Mouse (Mus musculus): ENCODE measurements at regions not wholly inside any gene's neighbourhood (a gene's known extent, or its start where the extent isn't known, plus 50 kb on each side); places are given as distances from the start of the nearest gene placed in this dataset.
A peak's percentile ranks its signal among the peaks of the same experiment; 100 is the strongest.

GRCm38 (mm10) chr6:47354515-47354914 is 98.7 kb upstream of the Cul1 start:
- DNase-seq (ENCODE audit: inconsistent age in 2 of 2, low spot score in 1 of 2): peak in 1 of 2 experiments; percentile 23

DNA sequence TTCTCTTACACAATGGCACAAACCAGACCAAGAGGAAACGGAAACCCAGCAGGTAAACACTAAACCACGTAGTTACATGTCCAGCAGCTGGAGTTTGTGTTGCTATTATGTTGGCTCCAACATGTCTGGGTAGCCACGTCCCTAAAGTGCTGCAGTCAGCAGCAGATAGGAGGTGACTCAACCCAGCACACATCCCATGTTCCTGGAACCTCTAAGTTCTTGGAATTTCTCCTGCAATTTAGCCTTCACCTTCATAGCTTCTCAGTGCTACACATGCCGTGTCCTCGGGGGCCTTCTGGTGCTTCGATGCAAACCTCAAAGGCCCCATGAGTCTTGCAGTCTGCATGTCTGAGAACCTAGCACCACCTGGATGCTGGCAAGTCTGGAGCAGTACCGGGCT is 97.7 kb upstream of the Cul1 start:
- peak; percentile 42 to 84 for DNase-seq (ENCODE audit: inconsistent age in 2 of 2, low spot score in 1 of 2)

GRCm38 (mm10) chr6:47356500-47356899 is 96.7 kb upstream of the Cul1 start:
- no peak for DNase-seq (ENCODE audit: inconsistent age in 2 of 2, low spot score in 1 of 2)

- peak; percentile 34 to 79 for DNase-seq (ENCODE audit: inconsistent age in 2 of 2, low spot score in 1 of 2)
Observed at GRCm38 (mm10) chr6:47358686-47359085, 94.5 kb upstream of the Cul1 start.

DNA sequence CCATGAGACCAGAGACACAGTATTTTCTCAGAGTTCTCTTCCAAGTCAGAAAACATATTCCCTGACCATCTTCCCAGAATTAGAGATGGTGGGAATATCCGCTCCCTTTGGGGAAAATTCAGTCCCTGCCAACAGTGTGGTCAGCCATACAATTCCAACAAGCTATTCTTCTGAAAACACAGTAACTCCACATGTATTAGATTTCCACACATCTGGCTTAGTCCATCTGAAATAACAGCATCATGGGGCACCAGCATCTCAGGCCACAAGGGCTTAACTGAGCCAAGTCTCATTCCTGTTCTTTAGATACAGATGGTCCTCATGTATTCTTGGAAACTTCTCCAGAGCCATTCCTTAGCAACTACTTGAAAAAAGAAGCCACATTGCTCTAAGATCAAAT is 89.2 kb upstream of the Cul1 start:
- no peak for DNase-seq (ENCODE audit: inconsistent age in 2 of 2, low spot score in 1 of 2)

DNA sequence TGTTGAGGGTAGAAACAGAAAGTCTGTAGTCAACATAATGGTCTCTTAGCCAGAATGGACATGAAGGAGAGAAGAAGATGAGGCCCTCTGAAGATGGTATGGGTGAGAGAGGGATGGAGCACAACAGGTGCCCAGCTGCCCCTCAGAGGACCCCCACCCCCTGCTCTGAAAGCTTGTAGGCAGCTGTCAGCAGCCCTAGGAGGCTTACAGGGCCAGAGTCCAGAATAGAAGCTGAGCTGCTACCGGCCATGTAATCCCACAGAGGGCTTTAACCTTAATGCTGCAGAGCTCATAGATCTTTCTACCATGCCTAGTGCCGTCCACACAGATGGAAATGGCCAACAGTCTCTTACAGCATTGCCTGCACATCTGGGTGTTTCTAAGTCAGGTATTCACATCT is 88.6 kb upstream of the Cul1 start:
- no peak for DNase-seq (ENCODE audit: inconsistent age in 2 of 2, low spot score in 1 of 2)

- no peak for DNase-seq (ENCODE audit: inconsistent age in 2 of 2, low spot score in 1 of 2)
Observed at GRCm38 (mm10) chr6:47365651-47366645, 87.2 kb upstream of the Cul1 start.

DNA sequence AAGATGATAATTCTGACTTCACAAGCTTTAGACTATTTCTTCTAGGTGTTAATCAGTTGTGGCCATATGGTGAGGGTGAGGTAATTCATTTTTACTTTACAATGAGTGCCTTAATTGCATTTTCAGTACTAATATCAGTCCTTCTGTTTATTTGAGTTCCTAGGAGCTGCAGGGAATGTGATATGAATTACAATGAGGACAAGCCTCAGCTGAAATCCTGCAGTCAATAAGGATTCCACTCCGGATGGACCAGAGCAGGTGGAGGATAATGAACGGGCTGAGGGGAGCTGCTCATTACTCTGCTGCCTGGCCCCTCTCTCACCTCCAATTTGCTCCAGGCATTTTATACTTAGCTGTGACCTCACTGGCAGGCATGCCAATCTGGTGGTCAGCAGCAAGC is 85.7 kb upstream of the Cul1 start:
- no peak for DNase-seq (ENCODE audit: inconsistent age in 2 of 2, low spot score in 1 of 2)

GRCm38 (mm10) chr6:47375705-47376104 is 77.5 kb upstream of the Cul1 start:
- DNase-seq (ENCODE audit: inconsistent age in 2 of 2, low spot score in 1 of 2): peak in 1 of 2 experiments; percentile 12

GRCm38 (mm10) chr6:47381451-47381850 is 71.7 kb upstream of the Cul1 start:
- no peak for DNase-seq (ENCODE audit: inconsistent age in 2 of 2, low spot score in 1 of 2)

DNA sequence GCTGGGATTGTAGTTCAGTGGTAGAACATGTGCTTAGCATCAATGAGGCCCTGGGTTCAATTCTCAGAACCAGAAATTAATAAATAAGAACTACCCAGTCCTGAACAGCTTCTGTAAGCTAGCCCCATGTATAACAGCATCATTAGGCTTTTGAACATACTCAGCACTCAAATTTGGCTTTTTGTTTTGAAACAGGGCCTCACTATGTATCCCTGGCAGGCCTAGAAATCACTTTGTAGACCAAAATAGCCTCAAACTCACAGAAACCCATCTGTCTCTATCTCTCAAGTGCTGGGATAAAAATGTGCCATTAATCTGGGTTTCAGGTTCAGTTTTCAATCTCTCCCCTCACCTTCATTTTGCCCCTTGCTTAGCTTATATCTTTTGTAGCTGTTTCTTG is 66.6 kb upstream of the Cul1 start:
- DNase-seq (ENCODE audit: inconsistent age in 2 of 2, low spot score in 1 of 2): no peak

GRCm38 (mm10) chr6:47389908-47390307 is 63.3 kb upstream of the Cul1 start:
- DNase-seq (ENCODE audit: inconsistent age in 2 of 2, low spot score in 1 of 2): no peak

GRCm38 (mm10) chr6:47390436-47391002 is 62.7 kb upstream of the Cul1 start:
- peak; percentile 48 to 71 for DNase-seq (ENCODE audit: inconsistent age in 2 of 2, low spot score in 1 of 2)

GRCm38 (mm10) chr6:47391014-47391802 is 62.0 kb upstream of the Cul1 start:
- DNase-seq (ENCODE audit: inconsistent age in 2 of 2, low spot score in 1 of 2): no peak

DNA sequence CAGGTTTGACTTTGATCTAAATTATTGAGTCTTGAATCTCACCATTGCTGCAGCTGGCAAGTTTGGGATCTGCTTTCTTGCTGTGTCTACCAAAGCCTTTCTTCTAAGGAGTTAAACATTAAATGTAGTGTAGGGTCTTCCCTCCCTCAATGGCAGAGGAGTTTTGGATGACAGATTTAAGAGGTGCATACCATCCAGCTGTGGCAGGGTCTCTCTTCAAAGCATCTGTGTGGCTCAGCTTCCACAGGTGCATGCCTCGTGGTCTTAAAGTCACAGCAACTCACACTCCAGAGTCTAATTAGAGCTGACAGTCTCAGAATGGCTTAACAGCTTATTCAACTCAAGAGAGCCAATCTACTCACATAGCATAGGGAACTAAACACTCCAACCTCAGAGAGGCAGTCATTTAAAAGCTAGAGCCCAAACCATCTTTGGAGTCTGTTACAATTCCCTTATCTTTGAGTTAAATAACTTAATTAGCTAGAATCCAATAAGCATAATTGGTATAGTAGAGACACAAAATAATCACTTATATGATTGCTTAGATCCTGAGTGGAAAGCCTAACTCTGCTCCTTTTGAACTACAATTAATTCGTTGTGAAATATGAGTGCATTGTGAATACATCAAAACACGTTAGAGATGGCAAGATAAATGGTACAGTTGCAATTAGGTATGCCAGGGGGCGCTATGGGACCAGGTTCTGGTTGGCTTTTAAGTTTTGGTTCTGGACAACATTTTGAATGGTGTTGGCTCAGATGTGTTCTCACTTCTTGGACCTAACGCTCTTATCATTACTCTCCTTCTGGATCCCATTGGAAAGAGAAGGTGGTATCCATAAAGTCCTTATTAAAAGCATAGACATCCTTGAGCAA is 57.5 kb upstream of the Cul1 start:
- DNase-seq (ENCODE audit: inconsistent age in 2 of 2, low spot score in 1 of 2): peak; percentile 62 to 90
